Mouse (Mus musculus) c-Kit-positive CD71-positive TER-119-negative erythroid progenitor cells, embryonic 14.5 days (primary cell): ENCODE measurements around the gene Rnf130.

Experiments used
- DNase-seq: peaks from one replicate; pipeline ENCODE4 v3.0.0-alpha.2; 2013; ENCODE audit warnings: low read depth

The Rnf130 gene

DNA sequence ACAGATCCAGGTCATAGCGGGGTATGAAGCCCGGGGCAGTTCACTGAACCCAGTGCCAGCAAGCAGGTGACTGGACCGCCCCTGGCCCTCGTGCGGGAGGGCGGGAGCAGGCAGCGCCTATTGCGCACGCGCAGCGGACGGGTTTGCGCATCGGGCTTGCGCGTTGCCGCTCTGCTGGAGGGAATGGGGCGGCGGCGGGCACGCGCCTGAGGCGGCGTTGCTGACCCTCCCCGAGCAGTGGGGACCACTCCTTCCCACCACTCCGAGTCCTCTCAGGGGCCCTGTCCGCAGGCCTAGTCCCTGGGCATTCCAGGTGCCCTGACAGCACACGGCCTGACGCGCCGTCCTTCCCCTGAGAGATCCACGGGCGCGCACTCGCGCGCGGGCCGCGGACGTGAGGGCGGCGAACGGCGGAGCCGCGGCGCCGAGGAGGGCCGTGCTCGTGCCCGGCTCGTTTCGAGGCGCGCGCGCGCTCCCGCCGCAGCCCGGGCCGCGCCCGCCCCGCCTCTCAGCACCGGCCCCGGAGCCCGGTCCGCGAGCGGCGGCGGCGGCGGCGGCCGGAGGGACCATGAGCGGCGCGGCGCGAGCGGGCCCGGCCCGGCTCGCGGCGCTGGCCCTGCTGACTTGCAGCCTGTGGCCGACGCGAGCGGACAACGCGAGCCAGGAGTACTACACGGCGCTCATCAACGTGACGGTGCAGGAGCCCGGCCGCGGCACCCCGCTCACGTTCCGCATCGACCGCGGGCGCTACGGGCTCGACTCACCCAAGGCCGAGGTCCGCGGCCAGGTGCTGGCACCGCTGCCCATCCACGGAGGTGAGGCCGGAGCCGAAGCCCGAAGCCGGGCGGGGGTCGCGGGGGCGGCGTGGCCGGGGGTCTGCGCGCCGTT is at the start of gene Rnf130:
TSS of gene Rnf130 (plus strand) at position 514 of the 888 bp plus-strand sequence.
- DNase-seq, result peak; percentile 75

DNA sequence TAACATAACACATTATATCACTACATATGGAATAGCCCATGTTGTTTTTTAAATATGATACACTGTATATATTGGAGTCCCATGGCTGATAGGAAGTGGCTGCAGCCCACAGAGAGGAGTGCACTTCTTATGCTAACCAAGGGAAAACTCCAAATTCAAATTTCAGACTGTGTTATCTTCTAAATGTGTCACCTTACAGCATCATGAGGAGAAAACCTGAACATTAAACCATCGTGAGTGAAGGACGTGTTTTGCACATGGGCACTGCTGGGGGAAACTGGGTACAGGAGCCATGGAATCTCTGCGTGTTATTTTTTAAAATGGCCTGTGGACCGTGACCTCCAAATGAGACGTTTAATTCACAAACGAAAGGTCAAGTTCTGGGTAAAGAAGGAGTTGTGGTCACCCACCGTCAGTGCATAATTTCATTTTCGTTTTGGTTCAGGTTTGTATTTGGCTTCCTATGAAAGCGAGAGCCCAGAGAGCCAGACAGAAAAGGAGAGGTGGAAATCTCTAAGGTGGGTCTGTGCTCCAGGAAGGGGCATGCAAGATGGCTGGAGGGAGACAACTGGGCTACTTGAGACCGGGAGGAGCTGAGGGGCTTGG is 47.1 kb upstream of the Rnf130 start:
- no peak for DNase-seq

DNA sequence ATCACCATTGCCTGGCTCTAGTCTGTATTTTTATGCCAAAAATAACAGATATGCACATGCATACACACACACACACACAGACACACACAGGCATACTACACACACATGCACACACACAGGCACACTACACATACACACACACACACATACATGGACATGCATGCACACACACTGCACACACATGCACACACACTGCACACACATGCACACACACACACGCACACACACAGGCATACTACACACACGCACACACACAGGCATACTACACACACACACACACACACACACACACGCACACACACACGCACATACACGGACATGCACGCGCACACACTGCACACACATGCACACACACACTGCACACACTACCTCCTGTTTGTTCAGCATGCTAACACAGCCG is 46.2 kb upstream of the Rnf130 start:
- no peak for DNase-seq

DNA sequence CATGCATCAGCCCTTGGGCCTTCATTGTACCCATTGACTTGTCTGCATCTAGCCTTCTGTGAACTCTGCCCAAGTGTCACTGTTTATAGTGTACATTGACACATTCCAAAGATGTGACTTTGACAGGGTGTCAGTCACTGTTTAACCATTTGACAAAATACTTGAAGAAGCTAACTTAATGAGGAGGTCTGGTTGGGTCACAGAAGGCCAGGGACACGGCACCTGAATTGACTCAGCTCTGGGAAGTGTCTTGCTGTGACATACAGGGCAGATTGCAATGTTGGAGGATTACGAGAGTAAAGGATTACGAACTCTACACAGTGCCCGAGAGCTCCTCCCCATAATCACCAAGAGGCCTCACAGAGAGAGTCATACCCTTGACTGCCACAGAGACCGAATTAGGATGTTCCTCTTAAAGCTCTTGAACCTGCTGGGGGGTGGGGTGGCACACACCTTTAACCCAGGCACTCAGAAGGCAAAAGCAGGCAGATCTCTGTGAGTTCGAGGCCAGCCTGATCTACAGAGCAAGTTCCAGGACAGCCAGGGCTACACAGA is 44.4 kb upstream of the Rnf130 start:
- DNase-seq, result no peak

- DNase-seq, result peak; percentile 64
These were observed 43.7 kb upstream of the Rnf130 start for GRCm38 (mm10) chr11:49981321-49981963.

DNA sequence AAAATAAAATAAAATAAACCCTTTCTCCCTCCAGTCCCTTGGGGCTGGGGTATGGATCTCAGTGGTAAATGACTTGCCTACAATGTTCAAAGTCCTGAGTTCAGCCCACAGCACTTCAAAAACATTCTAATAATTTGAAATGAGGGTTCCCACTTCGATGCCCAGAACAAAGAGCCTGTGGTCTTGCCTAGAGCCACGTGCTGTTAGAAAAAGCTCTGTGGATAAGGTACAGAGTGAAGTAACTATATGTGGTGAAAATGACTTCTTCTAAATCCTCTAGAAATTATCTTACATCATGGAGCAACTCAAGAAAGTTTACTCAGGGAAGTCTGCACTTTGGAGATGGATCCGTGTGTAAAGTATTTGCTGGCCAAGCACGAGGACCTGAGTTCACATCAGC is 43.1 kb upstream of the Rnf130 start:
- no peak for DNase-seq

GRCm38 (mm10) chr11:49982881-49983280 is 42.3 kb upstream of the Rnf130 start:
- DNase-seq, result no peak

DNA sequence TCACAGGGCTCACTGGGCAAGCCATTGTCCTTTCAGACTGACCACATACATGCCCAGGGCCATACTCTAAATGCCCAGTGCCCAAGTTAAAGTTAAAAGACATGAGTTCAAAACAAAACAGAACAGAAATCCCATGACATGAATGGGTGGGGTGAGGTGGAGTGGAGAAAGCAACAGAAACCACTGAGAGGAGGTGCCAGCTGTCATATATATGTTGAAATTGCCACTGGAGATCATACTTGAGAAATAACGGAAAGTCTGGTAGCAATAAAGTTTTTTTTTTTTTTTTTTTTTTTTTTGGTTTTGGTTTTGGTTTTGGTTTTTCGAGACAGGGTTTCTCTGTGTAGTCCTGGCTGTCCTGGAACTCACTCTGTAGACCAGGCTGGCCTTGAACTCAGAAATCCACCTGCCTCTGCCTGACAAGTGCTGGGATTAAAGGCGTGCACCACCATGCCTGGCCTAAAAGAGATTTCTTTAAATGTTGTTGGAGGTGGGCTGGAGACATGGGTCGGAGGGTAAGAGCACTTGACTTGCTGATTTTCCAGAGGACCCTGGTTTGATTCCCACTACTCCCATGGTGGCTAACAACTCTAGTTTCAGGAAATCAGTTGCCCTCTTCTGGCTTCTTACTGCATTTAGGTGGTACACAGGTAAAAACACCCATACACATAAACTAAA is 41.1 kb upstream of the Rnf130 start:
- DNase-seq, result no peak

DNA sequence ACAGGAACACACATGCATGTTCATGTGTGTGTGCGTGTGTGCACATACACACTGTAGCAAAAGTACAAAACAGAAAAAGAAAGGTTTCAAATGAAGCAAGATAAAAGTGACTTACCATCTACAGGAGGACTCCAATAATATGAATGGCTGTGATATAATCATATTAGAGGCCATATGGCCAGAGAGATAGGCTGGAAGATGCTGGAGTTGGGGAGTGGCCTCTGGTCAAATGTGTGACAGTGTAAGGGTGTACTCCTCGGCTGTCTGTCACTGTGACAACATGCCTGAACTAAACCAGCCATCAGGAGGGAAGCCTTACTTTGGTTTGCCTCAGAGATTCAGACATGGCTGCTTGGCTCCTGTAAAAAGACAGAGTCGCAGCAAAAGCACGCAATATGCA is 40.1 kb upstream of the Rnf130 start:
- peak; percentile 80 for DNase-seq

GRCm38 (mm10) chr11:49986277-49987036 is 38.7 kb upstream of the Rnf130 start:
- DNase-seq, result peak; percentile 59

DNA sequence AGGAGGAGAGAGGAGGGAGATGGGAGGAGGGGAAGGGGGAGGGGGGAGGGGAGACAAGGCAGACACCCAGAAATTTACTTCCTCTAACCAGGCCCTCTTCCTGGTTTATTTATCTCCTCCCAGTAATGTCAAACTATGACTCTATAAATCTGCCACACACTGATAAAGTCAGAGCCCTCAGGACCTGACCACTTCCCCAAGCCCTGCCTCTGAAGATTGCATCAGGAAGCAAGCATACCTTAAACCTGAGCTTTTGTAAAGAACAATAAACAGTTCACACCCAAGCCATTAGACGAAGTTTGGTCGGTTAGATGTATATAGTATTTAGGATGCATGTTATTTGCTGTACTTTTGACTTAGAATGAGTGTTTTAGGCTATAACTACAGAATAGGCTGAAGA is 30.6 kb upstream of the Rnf130 start:
- no peak for DNase-seq

GRCm38 (mm10) chr11:49996398-49996797 is 28.7 kb upstream of the Rnf130 start:
- DNase-seq, result no peak

DNA sequence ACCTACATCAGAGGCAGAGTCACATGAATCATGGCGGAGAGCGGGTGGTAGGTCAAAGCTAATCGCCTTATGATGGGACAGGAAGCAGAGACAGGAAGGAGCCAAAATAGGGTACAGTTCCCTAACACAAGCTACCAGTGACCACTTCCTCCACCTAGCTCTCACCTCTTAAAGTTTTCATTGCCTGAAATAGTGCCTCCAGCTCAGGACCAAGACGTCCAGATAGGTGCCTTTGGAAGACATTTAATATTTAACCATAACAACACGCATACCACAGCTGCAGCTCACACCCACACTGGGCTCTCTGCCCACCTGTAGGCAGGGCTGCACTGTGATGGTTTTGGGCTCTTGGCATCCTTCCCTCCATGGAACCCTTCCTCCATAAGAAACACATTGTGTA is 27.8 kb upstream of the Rnf130 start:
- no peak for DNase-seq

DNA sequence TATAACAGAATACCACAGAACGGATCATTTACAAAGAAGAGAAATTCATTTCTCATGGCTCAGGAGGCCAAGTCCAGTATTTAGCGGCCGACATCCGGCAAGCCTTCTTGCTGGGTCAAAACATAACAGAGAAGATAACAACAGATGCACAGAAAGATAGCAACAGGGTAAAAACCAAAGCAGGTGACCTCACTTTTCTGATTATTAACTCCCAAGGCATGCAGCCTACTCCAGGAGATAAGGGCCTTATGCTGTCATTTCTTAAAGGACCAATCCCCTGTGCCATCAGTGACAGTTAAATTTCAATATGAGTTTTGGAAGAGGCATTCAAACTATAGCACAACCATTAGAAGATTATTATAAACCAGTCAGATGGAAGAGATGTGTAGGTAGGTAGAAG is 22.3 kb upstream of the Rnf130 start:
- no peak for DNase-seq

- DNase-seq, result no peak
These were observed 17.4 kb upstream of the Rnf130 start for GRCm38 (mm10) chr11:50007776-50008175.

DNA sequence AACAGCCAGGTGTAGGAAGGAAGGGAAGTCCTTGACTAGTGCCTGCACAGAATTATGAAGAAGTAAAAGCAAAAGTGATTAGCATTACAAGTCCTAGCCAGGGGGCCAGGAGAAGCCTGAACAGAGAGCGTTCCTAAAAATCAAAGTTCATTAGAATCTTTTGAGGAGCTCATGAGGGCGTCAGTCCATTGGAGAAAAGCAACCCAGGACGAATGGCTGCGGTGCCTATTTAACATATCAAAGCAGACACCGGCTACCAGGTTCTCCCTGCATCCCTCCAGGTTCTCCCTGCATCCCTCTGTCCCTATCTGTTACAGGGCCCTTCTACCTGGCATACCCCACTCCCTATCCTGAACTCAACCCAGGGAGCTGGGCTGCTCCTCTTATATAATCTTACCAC is 16.9 kb upstream of the Rnf130 start:
- DNase-seq, result no peak

DNA sequence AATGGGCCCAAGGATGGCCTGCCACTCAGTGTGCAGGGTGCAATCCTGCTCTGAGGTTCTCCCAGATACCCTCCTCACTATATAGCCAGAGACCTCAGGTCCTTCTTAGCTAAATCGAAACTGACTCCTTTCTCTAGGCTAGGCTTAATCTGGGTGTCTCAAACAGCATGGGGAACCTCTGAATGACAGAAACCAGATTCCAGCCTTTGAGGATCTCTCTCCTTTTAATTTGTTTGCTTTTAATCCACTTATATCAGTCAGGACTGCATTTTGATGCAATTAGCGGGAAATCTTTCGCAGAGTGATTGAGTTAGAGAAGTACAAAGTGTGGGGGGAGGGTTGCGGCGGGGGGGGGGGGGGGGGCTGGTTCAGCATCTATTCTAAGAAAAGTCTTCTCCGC is 12.1 kb upstream of the Rnf130 start:
- no peak for DNase-seq

GRCm38 (mm10) chr11:50016503-50016902 is 8.6 kb upstream of the Rnf130 start:
- DNase-seq, result no peak

DNA sequence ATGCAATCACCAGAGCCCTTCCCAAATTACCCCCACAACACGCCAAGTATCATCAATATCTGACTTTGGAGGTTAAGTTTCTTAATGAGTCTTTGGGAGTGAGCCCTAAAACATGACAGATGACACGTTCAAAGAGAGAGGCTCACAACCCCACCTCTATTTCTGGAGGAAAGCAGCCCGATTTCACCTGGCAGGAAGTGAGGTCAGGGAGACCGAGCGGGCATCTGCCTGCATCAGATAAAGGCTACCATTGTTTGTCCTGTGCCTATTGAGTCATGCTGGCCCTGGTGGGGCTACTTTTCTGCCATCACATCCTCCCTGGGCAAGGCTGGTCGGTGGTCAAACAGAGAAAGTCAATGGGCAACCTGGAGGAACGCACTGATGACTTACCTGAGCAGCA is 7.6 kb upstream of the Rnf130 start:
- DNase-seq, result no peak

GRCm38 (mm10) chr11:50018848-50019247 is 6.3 kb upstream of the Rnf130 start:
- no peak for DNase-seq

GRCm38 (mm10) chr11:50022085-50022484 is 3.1 kb upstream of the Rnf130 start:
- DNase-seq, result no peak

DNA sequence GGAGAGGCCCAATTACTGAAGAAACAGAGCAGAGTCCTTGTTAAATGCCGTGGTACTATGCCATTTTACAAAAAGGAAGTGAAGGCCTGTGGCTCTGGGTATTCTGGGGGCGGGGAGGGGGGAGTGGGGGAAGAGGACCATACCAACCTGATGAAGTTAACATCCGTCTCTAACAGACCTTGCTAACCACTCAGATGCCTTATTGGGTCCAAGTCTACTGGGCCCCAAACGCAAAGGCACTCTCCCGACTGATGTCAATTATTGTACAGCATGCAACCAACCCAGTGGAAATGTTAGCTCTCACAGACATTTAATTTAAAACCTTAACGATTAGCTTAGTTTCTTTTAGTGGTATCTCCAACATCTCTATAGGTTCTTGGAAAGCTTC is 707 bp upstream of the Rnf130 start:
- no peak for DNase-seq
